Mouse (Mus musculus) testis, postnatal 14 days (tissue): ENCODE data around the gene Cntrob.
A peak's percentile ranks its signal among the peaks of the same experiment; 100 is the strongest.

ENCODE experiments used
- DNase-seq: peaks from one replicate; pipeline ENCODE4 v3.0.0; 2021; ENCODE audit warnings: low spot score

Gene Cntrob

DNA sequence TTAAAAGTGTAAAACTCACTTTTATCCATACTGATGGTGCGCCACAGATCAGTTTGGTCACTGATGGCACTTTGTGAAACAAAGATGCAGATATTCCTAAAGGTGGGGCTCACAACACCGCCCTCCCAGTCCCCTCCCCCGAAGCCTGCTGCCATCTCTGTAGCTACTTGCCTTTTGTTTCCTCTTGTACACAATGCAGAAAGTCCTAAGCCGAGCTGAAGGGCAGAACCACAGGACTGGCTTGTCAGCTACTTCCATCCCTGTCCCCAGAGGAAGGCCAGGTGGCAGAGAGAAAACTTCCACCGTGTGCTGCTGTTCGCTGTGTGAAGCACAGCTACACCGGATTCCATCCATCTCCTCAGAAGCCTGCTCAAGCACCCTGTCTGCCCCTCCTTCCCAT lies 25.3 kb downstream of the Cntrob start:
- no peak for DNase-seq

DNA sequence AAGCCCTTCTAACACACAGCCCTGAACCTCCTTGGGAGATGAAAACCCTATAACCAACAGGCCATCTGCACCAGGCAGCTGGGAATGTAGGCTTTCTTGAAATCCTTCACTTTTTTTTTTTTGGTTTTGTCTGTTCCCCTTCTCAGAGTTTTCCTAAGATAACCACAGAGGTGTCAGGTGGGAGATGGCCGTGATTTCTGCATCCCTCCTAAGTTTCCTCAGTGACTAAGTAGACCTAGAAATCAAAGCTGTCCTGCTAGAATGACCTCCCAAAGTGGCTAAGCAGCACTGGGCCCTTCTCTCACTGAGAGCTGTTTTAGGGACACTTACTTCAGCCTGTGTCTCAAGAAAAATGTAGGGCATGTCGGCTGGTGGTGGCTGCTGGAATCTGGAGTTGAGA lies 25.8 kb downstream of the Cntrob start:
- no peak for DNase-seq

DNA sequence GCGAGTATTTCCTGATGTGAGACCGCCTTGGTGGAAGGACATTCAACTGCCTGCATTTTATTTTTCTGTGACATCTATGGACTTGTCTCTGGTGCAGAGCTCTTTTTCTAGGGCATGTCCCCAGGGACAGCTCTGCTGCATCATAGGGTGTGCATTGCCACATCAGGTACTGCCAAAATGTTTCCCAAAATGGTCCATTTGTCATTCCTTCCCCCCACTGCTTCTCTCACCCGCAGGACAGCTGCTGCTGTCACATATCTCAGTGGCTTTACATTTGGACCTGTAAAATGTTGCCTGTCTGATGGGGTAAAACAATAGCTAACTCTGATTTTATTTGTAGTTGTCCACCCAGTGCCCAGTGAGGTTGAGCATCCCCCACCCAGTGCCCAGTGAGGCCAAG lies 28.3 kb downstream of the Cntrob start:
- DNase-seq = no peak

DNA sequence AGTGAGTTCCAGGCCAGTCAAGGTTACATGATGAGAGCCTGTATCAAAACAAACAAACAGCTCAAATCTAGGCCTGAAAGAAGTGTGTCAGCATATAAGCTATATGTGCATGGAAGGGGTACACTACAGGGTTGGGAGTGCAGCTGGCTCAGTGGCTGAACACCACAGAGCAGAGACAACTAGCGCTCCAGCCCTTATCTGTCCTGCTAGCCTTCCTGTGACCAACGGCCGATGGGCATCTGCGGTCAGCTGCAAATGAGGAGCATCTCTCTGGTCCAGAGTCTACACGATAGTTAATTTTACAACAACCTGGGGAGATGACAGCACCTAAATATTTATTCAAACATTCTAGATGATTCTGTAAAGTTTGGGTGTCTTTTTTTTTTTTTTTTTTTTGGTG lies 32.5 kb downstream of the Cntrob start:
- DNase-seq = no peak

DNA sequence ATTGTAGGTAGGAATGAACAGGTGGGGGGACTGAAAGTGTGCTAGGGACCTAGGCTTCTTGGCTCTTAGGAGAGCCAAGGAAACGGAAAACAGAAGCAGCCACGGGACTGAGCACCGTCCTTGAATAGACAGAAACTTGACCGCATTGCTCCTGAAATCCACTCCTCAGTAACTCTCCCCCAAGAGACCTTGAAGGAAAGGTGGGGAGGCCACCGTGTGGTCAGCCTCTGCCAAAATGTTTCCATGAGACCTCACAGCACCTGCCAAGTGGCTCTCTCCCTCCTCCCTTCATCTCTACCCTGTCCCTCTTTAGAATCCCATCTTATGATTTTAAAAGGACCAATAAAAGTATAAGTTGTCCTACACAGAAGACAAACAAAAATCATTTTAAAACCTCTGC lies 46.3 kb downstream of the Cntrob start:
- no peak for DNase-seq

DNA sequence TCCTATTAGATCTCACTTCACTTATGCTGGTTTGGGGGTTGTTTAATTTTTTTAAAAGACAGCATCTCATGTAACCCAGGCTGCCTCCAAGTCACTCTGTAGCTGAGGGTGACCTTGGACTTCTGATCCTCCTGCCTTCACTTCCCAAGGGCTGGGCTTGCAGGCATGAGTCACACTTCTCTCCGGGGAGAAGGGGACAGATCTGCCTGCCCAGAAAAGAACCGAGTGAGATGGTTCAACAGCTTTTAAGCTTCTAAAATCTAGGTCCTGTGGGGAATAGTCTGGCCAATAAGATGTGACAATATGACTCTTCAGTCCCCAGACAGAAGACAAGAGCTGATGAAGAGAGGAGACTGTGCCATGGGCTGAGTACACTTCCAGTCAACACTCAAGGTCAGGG lies 47.5 kb downstream of the Cntrob start:
- DNase-seq = no peak

DNA sequence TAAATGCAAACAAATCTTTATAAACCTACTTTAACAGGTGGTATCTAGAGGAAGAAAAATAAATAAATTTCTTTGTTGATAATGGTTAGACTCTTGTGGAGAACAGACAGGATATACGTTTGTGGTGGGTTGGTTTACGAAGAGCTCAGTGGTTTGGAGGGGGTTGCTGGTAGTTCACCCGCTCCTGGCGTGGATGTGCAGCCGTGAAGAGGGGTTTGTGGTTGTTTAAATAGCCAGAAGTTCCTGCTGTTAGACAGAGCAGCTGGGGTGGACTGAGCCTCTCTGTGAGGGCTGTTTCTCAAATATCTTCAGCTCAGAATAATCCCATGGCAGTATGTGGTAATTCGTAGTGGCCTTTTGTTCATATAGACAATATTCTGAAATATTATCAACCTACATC lies 47.9 kb downstream of the Cntrob start:
- no peak for DNase-seq

DNA sequence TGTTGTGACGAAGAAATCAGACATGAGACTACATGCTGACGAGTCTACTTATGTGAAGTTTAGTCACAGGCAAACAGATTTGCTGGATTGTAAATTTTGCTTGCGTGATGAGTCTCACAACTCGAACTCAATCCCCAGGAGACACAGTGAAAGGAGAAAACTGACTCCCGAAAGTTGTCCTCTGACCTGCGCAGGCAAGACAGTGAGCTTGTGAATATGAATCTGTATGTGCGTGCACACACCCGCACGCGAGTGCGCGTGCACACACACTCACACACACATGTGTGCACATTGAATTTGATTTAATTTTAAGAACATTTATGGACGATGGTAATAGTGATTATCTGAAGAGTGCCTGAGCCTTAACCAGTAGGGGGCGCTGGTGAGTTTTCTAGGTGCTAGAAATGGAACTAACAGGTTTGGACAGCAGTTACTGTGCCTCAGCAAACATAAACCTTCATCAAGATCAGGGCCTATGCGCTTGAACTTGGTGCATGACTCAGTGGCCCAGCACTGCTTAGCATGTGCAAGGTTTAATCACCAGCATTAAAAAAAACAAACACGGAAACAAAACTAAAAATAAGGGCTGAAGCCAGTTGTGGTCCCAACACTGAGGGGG lies 51.3 kb downstream of the Cntrob start:
- peak; percentile 53 for DNase-seq

DNA sequence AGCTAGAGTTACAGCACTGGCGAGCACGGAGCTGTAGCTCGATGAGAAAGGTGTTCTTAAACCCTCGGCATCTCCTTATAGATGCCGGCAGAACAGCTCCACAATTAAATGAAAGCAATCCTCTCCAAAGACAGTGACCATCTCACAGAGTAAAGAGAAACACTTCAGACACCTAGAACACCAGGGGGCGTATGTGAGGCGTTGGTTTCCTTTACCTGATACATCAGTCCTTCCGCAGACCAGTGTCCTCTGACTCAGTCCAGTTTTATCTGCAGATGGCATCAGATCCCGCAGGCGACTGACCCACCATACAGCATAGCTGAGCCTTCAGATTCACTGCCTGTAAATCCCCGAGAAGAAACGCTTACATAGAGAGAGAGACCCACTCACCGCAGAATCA lies 54.0 kb downstream of the Cntrob start:
- DNase-seq = no peak

DNA sequence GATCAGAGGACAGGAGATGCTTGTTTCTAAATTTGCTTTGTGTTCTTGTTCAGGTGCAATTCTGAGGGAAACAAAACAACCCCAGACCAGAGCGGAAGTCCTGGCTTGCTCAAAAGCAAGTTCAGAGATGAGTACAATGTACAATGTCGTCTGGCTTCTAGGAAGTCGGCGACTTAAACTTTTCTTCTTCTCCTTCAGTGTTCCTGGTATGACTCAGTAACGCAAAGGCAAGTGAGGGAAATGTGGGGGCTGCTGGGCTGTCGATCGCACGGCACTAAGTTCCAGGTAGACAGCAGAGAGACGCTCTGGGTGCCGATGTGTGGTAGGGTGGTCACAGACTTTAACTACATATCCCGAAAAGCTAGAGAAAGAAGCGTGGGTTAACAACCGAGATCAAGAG lies 55.5 kb downstream of the Cntrob start:
- DNase-seq = no peak

DNA sequence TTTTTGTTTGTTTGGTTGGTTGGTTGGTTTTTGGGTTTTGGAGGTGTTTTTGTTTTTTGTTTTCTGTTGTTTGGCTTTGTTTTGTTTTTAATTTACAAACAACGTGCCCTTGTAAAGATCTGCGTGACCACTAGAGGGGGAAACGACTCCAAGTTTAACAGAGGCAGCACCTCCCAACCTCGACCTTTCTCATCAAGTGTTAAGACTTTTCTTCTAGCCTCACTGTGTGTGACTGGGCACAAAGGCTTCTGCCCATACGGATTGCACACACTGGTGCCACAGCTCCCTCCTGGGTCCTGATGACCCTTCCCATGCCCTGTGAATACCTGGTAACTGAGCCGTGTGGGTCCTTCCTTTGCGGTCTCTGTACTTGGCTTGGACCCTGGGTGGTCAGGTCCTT lies 56.2 kb downstream of the Cntrob start:
- no peak for DNase-seq

DNA sequence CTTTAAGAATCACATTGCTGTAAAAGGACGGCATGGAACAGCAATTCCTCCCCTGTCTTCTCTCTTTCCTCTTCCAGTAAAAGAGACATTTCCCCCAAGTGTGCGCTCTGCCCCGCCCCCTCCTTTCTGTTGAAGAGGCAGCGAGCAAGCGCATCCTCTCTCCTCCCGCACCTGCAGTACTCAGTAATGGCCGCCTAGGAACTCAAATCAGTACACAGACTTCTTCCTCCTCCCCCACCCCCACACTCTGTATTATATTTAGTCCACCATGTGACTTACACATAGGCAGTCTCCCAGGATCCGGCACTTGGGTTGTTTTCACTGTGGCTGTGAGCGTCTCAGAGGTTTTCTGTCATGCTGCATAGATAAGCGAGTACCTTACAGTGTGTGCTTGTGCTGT lies 57.3 kb downstream of the Cntrob start:
- no peak for DNase-seq

DNA sequence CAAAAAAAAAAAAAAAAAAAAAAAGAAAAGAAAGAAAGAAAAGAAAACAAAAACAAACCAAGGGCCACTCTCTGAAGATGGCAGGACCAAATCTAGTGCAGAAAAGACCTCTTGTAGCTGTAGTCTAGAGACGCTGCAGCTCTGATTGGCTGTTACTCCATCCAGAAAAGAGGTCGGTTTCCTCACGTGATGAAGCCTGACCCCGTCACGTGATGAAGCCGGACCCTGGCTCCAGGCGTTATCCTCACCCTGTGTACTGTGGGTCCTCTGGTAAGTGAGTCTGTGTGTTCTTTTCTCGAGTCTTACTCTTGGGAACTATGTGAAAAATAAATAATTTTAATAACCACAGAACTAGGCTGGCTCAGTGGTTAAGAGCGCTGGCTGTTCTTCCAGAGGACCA lies 58.2 kb downstream of the Cntrob start:
- no peak for DNase-seq

DNA sequence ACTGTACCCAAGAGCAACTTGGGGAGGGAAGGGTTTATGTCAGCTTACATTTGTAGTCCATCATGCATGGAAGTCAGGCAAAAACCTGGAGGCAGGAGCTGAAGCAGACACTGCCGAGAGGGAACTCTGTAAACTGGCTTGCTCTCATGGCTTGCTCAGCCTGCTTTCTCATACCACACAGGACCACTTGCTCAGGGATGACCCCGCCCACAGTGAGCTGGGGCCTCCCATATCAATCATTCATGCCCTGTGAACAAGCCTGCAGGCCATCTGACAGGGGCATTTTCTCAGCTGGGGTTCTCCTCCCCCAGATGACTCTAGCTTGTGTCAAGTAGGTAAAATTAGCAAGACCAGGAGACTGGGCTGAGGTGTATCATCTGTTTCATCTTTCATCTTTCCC lies 59.3 kb downstream of the Cntrob start:
- no peak for DNase-seq

DNA sequence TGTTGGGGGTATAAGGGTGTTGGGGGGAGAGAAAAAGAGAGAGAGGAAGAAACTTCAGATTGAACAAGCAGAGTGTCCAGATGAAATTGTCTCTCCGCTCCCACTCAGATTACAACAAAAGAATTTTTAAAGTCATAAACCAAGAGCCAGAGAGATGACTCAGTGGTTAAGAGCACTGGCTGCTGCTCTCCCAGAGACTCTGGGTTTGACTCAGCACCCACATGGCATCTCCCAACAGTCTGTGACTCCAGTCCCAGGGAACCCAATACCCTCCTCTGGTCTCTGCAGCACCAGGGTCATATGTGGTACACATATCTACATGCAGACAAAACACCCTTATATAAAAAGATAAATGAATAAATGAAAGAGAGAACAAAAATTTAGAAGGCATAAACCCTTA lies 63.5 kb downstream of the Cntrob start:
- DNase-seq = no peak

DNA sequence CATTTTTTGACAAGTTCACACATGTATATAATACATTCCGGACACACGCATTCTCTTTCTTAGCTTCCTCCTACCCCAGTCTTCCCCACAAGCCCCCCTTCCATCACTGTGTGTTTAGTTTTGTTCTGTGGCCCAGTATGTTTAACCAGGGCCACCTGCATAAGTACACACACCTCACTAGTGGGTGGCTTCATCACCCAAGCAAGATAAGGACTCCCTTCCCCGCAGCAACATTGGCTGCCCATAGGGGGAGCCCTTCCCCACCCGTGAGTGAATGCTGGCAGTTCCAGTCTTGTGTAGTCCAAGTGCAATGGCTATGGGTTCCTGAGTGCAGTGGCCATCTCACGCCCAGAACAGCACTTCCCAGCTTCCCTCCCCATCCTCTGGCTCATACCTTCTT lies 65.3 kb downstream of the Cntrob start:
- no peak for DNase-seq

DNA sequence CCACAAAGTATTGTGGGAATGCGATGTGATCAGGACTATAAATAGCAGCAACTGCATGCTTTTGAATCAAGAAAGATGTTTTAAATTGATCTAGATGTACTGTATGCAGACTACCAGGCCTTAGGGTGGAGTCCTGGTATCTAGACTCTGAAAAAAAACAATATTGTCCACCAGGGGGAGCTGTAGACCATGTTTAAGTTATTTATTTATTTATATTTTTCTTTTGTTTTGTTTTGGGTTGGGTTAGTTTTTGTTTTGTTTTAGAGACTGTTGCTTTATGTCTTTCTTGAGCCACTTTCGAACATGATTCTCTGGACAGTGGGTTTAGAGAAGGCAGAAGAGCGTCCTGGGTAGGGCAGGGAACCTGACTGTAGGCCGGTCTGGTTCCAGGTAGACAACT lies 65.8 kb downstream of the Cntrob start:
- no peak for DNase-seq

DNA sequence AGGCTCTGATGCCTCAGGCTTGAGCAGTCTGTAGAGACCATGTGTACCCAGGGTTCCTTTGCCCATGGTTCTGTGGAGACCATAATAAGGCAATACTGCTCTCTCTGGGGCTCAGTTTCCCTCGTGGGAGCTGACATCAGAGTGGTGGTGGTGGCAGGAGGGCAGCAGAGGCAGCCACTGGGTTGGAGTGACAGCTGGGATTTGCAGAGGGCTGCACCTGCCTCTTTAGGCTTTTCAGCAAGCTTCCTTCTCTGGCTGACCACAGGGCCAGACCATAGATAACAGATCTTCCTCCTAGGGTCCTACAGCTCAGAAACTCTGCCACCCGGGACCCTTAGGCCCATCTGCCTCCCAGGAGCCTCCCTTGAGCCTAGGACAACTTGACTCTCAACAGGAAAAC lies 66.5 kb downstream of the Cntrob start:
- no peak for DNase-seq

DNA sequence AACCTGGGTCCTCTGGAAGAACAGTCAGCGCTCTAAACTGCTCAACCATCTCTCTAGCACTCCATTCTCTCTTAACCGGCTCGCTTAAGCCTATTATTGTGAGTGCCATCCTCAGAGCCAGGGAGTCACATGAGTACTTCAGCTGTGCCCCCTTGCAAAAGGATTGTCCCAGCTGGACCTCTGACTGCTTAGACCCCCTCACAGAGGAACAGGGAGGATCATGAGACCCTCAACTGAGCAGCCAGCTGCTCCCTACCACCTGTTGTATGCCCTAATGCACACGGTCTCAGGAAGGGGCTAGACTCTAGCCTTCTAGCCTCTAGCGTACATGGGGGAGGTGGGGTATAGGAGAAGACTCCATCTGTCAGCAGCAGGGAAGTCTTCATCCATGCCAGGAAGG lies 68.8 kb downstream of the Cntrob start:
- DNase-seq = no peak

DNA sequence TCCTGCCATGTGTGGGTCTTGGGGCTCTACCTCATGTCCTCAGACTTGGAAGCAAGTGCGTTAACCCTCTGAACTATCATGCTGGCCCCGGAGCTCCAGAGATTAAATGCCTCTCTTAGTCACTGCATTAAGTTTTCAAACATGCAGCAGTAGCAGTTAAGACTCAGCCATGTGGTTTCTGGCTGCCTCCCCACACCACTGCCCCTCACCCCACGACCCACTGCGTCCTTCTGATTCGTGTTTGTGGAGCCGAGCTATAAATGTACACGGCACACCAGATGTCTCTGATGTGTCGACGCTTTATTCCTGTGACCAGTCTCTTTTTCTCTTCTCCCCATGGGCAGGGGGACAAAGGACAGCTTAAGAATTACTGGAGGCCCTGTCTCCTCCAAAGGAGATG lies 70.4 kb downstream of the Cntrob start:
- no peak for DNase-seq

DNA sequence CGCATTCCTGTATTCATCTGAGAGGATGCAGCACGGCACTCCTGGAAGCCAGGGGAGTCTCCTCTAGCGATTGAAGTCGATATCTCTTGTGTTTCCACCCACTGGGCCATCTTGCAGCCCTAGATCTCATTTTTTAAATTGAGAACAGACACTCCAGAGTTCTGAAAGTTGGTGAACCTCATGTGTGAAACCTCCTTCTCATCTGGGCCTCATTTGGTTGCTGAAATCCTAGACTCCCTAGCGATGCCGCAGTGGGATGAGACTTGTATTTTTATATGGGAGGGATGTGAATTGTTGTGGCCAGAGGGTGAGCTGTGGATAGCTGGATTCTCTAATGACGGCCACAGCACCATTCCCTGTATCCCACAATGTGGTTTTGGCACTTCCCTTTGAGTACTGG lies 71.6 kb downstream of the Cntrob start:
- DNase-seq = no peak

DNA sequence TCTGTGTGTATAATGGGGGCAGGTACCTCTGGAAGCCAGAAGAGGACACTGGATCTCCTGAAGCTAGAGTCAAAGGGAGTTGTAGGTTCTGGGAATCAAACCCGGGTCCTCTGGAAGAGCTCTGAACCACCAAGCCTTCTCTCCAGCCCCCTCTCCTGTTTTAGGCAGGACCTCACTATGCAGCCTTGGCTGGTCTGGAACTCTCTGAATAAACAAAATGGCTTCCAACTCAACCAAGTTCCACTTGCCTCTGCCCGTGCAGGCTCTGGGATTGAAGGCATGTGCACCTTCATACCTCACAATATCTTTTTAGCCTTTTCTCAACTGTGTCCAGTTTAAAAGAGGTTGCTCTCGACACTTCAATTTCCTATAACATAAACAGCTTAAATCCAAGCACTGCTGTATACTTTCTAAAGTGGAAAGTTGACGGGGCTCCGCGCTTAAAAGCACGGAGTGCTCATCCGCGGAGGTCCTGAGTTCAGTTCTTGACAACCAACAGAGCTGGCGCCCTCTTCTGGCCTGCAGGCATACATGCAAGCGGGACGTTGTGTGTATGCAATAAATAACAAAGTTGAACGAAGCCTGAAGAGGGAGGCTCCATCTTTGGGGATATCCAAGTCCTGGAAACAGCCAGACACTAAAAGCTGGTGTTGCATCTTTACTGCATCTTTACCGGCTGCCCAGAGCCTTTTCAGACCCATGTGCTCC lies 72.3 kb downstream of the Cntrob start:
- DNase-seq = peak; percentile 65

DNA sequence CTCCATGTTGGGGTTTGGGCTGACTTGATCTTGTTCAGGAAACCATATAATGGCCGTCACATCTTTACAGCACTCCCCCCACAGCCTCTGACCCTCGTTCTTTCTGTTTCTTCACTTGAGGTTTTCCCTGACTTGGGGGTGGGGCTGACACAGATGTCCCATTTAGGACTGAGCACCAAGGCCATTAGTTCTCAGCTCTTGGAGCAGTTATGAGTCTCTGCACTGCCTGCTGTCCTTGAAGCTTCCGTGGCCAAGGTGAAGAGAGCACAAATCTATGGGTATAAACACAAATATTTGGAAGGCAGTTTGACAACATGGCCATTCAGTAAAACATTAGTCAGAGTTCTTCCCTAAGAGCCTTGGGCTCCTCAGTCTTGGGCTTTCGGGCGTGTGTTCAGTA lies 73.5 kb downstream of the Cntrob start:
- no peak for DNase-seq
